Mouse (Mus musculus): ENCODE measurements around the gene Iba57. TPM values are rescaled to one million over a fixed set of nuclear protein-coding genes. Genes with fewer than 3 reads are reported as not detected.
A peak's percentile ranks its signal among the peaks of the same experiment; 100 is the strongest.

The Iba57 gene
- polyA plus RNA-seq, 1 experiment from 2014 or later: 7.1 TPM

DNA sequence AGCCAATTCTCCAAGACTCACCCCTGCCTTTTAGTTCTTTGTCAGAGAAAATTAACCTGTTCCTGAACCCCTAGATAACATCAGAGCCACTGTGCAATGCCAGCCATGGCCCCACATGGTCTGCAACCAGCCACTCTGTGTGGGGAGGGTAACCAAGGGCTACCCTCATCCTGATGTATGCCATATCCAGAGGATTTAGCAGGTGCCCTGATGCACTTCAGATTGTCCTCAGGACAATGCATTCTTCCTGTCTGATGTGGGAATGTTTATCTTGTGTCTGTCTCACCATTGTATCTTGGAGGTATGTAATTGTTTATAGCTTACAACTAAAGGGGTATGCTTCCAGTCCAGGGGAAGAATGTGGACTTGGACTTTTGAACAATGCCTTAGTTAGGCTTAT, 32.7 kb upstream of the Iba57 start:
- Histone ChIP-seq H3K4me1 (peaks cover 3% of the 10 kb centered on the region), H3K4me2 (replicated peaks) (no peak overlapping the region), H3K9me3 (no peaks in the 10 kb centered on the region), H3K9ac (replicated peaks) (no peak overlapping the region), H3K4me3 (no peak overlapping the region), H3K27ac (replicated peaks) (no peak overlapping the region), H3K27me3 (no peaks in the 10 kb centered on the region), H3K36me3 (no peaks in the 10 kb centered on the region)
- ATAC-seq (replicated peaks): no peak

DNA sequence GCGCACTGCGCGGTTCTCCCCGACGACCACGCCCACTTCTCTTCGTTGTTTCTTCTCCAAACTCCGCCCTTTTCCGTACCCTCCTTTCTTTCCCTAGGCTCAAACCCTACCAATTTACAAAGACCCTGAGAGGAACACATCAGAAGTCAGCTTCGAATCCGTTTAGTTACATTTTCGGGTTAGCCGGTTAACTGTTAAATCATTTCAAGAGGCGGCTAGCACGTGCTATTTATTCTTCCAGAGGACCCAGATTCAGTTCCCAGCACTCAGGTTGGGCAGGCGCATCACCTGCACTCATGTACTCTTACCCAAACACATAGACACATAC, 28.5 kb upstream of the Iba57 start, which contains the start of gene Guk1:
Gene Guk1, minus strand, starts transcription at position 154 of the 328 bp plus-strand sequence.
- 6% methylated on average over 16 of the region's 16 CpGs for WGBS
- ATAC-seq (replicated peaks): peak; percentile 26

DNA sequence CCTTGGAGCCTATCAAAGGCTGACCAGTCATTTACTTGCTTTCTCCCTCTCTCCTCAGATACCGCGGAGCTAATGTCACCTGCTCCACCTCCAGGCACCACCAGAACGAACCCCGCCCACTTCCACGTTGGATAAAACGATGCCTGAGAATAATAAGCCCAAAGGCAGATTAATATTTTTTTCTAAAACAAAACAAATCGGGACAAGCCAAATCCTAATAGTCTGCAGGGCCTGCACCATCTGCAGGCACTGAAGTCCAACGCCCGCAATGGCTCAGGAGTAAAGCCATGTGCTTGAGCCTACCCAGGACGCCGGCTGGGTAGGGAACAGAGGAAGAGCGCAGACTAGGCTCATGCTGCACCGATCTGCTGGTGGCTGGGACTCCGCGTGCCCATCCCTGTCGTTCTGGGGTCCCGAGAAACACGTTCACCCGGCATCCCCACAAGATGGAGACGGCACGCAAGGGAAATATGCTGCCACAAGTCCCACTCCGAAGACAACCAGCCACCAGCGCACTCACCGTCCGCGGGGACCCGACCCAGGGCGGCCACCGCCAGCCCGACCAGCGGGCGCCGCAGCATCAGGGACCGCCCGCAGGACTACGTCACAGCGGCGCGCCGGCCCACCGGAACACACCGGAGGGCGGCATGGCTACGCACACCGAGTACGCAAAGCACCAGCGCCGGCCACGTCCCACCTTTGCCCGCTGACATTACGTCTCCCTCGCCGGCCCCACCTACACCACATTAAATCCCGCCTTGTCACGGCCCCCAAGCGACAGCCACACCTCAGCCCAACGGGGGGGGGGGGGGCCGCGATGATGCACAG, 27.9 kb upstream of the Iba57 start:
- under 1% methylated on average over 59 of the region's 59 CpGs for WGBS
- Histone ChIP-seq H3K9ac (replicated peaks) (peak overlapping the region; percentile 63), H3K36me3 (peaks cover 3% of the 10 kb centered on the region; the same call in 1 of the 2 replicates), H3K4me1 (peaks cover 17% of the 10 kb centered on the region), H3K27ac (replicated peaks) (peak overlapping the region; percentile 89), H3K9me3 (no peaks in the 10 kb centered on the region), H3K4me3 (peak overlapping the region; percentile 51), H3K27me3 (no peaks in the 10 kb centered on the region), H3K4me2 (replicated peaks) (peak overlapping the region; percentile 63)
- peak; percentile 96 for ATAC-seq (replicated peaks)

More for the DNA sequence above, 28.5 kb upstream of the Iba57 start, which contains the start of gene Guk1:
- Histone ChIP-seq H3K9me3 (no peaks in the 10 kb centered on the region), H3K4me3 (peak within 1 kb of the TSS; percentile 51), H3K36me3 (no peaks in the 10 kb centered on the region), H3K27ac (replicated peaks) (peak within 1 kb of the TSS; percentile 89), H3K4me1 (peaks cover 17% of the 10 kb centered on the region), H3K9ac (replicated peaks) (peak within 1 kb of the TSS; percentile 63), H3K27me3 (no peaks in the 10 kb centered on the region), H3K4me2 (replicated peaks) (peak within 1 kb of the TSS; percentile 63)

DNA sequence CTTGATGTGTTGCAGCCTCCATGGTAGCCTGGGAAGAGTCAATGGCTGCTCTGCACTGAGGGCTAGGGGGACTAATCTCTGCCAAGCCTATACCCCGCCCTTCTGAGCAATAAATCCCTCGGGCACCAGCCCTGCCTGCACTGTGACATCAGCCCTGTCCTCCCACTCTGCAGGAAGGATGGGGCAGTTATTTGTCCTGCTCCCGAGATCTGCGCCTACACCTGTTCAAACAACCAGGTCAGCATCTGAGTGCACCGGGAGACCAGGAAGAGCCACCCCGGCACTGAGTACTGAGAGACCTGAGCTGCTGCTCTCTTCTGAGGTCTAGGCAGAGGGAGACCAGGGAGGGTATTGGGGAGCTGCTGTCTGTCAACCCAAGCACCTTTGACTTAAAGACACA, 24.2 kb upstream of the Iba57 start:
- H3K9me3 ChIP-seq: no peaks in the 10 kb centered on the region
- H3K9ac ChIP-seq (replicated peaks): no peak overlapping the region
- WGBS: 89% methylated on average over 6 of the region's 6 CpGs
- H3K27ac ChIP-seq (replicated peaks): no peak overlapping the region
- H3K4me3 ChIP-seq: no peak overlapping the region
- ATAC-seq (replicated peaks): no peak
- no peaks in the 10 kb centered on the region for H3K27me3 ChIP-seq
- H3K4me1 ChIP-seq: peaks cover 17% of the 10 kb centered on the region
- H3K36me3 ChIP-seq: peaks cover 24% of the 10 kb centered on the region
- no peak overlapping the region for H3K4me2 ChIP-seq (replicated peaks)

DNA sequence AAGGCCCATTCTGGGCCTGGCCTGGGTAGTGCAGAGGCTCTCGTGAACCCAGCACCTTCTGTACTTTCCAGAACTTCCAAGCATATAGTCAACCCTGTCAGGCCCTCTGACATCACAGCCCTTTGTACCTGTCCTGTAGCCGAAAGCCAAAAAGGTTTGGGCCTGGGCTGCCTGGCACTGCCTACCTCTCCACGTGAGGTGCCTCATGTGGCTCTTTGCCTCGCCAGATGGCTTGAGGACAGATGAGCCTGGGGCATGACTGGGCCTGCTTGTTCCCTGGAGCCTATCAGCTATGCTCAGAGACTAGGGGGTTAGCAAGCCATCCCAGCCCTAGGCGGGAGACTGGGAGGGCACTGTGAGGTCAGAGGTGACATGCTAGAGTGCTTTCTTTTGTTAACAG, 22.0 kb upstream of the Iba57 start:
- peaks cover 12% of the 10 kb centered on the region for H3K4me1 ChIP-seq
- H3K4me2 ChIP-seq (replicated peaks): no peak overlapping the region
- no peak for ATAC-seq (replicated peaks)
- no peak overlapping the region for H3K9ac ChIP-seq (replicated peaks)
- WGBS: 87% methylated on average over 5 of the region's 5 CpGs
- H3K27me3 ChIP-seq: no peaks in the 10 kb centered on the region
- no peaks in the 10 kb centered on the region for H3K9me3 ChIP-seq
- H3K4me3 ChIP-seq: no peak overlapping the region
- peaks cover 24% of the 10 kb centered on the region for H3K36me3 ChIP-seq
- H3K27ac ChIP-seq (replicated peaks): no peak overlapping the region

DNA sequence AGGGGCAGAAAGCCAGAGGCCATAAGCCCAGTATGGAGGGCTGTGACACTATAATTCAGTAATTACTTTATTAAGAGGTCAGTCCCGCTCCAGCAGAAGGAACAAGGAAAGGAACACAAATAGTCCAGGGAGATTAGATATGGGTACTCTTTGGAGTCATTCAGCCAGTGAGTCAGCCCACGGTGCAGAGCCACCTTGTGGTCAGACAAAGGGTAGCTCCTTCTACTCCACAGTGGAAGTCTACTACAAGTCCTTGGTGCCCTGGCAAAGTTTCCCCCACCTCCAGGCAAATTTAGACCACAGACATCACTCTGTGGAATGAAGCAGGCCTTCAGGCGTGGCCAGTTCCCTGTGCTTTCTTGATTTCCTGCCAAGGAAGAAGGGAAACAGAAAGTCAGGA, 20.3 kb upstream of the Iba57 start:
- H3K9me3 ChIP-seq: no peaks in the 10 kb centered on the region
- WGBS: 31% methylated on average over 3 of the region's 3 CpGs

DNA sequence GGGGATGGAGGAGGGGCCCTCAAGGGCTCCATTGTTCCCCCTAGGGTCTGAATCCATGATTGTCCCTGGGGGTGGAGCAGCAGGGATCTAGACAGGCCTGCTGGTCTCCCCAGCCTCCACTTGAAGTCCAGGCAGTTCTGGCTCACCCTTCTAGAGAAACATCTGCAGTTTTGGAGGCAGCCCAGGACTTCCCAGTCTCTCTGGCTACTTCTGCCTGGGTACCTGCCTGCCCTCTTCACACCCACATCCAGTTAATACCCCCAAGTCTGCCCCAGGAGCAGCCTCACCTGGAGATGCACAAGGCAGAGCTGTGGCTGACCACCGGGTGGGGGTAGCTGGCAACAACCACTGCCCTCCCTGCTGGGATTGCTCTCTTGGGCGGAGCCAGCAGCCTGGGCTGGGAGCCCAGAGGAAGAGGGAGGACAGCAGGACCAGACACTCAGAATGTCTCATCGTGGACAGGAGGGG, 19.4 kb upstream of the Iba57 start, which contains the start of gene Gjc2:
Gene Gjc2, minus strand, starts transcription at position 350 of the 468 bp plus-strand sequence.
- no peak for ATAC-seq (replicated peaks)
- Histone ChIP-seq H3K27ac (replicated peaks) (no peak within 1 kb of the TSS), H3K9me3 (no peaks in the 10 kb centered on the region), H3K9ac (replicated peaks) (no peak within 1 kb of the TSS), H3K4me2 (replicated peaks) (no peak within 1 kb of the TSS), H3K36me3 (peaks cover 24% of the 10 kb centered on the region), H3K27me3 (peaks cover 17% of the 10 kb centered on the region), H3K4me1 (no peaks in the 10 kb centered on the region), H3K4me3 (no peak within 1 kb of the TSS)
- 26% methylated on average over 3 of the region's 3 CpGs for WGBS

More for the DNA sequence above, 20.3 kb upstream of the Iba57 start:
- no peak overlapping the region for H3K4me3 ChIP-seq
- no peak overlapping the region for H3K9ac ChIP-seq (replicated peaks)
- ATAC-seq (replicated peaks): no peak
- H3K36me3 ChIP-seq: peaks cover 24% of the 10 kb centered on the region
- no peak overlapping the region for H3K4me2 ChIP-seq (replicated peaks)
- H3K27ac ChIP-seq (replicated peaks): no peak overlapping the region
- peaks cover 8% of the 10 kb centered on the region; the same call in 1 of the 2 replicates for H3K27me3 ChIP-seq
- no peaks in the 10 kb centered on the region for H3K4me1 ChIP-seq

DNA sequence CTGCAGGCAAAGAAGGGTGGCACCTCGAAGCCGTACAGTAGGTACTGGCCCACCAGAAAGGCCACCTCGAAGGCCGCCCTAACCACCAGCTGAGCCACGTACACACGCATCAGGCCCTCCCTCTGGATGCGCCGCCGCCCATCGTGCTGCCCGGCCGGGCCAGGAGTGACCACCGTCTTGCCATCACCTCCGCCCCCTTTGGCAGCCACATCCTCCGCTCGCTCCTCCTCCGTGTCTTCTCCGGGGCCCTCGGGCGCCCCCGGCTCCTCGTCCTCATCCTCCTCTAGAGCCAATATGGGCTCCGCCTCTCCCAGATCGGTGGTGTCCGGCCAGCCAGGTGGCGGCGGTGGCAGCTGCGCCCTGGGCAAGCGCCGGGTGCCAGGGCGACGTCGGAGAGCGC, 13.4 kb upstream of the Iba57 start:
- Histone ChIP-seq H3K9ac (replicated peaks) (no peak overlapping the region), H3K4me2 (replicated peaks) (no peak overlapping the region), H3K27me3 (peaks cover 55% of the 10 kb centered on the region), H3K36me3 (no peaks in the 10 kb centered on the region), H3K27ac (replicated peaks) (no peak overlapping the region), H3K9me3 (no peaks in the 10 kb centered on the region), H3K4me3 (no peak overlapping the region), H3K4me1 (0 out of 2 replicates have a peak, but pooled peaks cover 4% of the 10 kb centered on the region)
- WGBS: 7% methylated on average over 34 of the region's 34 CpGs
- no peak for ATAC-seq (replicated peaks)

DNA sequence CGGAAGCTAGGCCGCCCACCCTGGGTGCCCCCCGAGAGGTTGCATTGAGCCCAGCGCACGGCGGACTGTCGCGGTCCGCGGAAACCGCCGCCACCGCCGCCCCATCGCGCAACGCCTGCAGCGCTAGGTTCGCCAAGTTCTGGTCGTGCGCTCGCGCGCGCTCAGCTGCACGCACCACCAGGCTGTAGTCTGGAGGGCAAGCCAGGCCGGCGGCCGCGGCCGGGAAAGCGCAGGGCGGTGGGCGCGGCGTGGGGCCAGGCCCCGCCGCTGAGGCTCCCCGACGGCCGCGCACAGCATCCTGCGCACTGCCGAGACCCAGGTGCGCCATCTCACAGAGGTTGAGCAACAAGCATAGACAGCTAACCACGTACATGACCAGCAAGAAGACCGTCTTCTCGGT, 12.9 kb upstream of the Iba57 start:
- no peak overlapping the region for H3K4me2 ChIP-seq (replicated peaks)

DNA sequence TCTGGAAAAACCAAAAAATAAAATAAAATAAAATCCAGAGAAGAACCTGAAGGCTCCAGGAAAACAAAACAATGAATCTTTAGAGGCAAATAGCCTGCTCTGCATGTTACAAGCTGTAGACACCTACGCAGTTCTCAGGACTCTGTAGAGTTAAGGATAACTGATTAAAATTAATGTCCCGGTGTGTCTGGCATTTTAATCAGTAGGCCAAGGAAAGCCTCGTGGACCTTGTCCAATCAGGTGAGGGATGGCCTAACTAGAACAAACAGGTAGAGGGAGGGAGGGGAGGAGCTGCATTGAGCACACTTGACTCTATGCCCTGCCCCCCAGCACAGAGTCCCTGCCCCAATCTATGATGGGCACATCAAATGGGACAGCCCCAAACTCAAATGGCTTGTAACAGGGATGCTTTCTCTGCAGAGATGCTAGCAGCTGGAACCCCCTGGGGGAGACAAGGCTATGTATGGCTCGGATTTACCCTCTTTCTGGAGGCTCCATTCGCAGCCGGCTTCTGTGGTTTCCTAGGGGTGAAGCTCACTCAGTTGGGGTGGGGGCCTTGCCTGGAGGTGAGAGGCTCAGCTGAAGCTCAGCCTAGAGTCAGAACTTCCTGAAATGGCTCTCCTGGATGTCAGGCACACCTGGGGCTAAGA, 10.8 kb upstream of the Iba57 start:
- Histone ChIP-seq H3K4me2 (replicated peaks) (no peak overlapping the region), H3K27me3 (peaks cover 49% of the 10 kb centered on the region), H3K4me1 (0 out of 2 replicates have a peak, but pooled peaks cover 4% of the 10 kb centered on the region), H3K9me3 (no peaks in the 10 kb centered on the region), H3K36me3 (no peaks in the 10 kb centered on the region), H3K9ac (replicated peaks) (no peak overlapping the region), H3K4me3 (no peak overlapping the region), H3K27ac (replicated peaks) (no peak overlapping the region)
- WGBS: 56% methylated on average over 6 of the region's 6 CpGs
- ATAC-seq (replicated peaks): no peak

More for the DNA sequence above, 12.9 kb upstream of the Iba57 start:
- no peak overlapping the region for H3K4me3 ChIP-seq
- H3K9me3 ChIP-seq: no peaks in the 10 kb centered on the region
- no peak for ATAC-seq (replicated peaks)
- peaks cover 55% of the 10 kb centered on the region for H3K27me3 ChIP-seq
- no peak overlapping the region for H3K9ac ChIP-seq (replicated peaks)
- WGBS: 3% methylated on average over 48 of the region's 48 CpGs
- H3K36me3 ChIP-seq: no peaks in the 10 kb centered on the region
- H3K27ac ChIP-seq (replicated peaks): no peak overlapping the region
- H3K4me1 ChIP-seq: 0 out of 2 replicates have a peak, but pooled peaks cover 4% of the 10 kb centered on the region

DNA sequence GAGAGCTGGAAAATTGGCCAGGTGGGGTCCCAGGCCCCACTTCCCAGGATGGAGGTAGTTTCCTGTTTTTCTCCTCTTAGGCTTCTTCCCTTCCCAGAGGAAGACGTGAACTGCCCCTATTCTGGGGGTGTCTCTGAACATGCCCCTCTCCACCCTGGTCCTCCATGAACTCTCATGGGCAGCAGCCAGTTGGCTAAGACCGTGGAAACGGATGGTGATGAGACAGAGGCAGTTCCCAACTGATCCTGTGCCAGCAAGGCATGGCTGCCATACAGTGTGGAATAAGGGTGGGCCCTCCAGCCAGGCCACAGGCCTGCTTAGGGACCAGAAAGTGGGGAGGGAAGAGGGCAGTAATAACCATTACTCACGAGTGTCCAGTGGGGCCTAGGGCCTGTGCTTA, 7.0 kb upstream of the Iba57 start:
- Histone ChIP-seq H3K9me3 (no peaks in the 10 kb centered on the region), H3K4me1 (no peaks in the 10 kb centered on the region), H3K27ac (replicated peaks) (no peak overlapping the region), H3K9ac (replicated peaks) (no peak overlapping the region), H3K4me3 (no peak overlapping the region), H3K36me3 (no peaks in the 10 kb centered on the region), H3K4me2 (replicated peaks) (no peak overlapping the region), H3K27me3 (peaks cover 15% of the 10 kb centered on the region)
- 63% methylated on average over 4 of the region's 4 CpGs for WGBS
- ATAC-seq (replicated peaks): no peak

DNA sequence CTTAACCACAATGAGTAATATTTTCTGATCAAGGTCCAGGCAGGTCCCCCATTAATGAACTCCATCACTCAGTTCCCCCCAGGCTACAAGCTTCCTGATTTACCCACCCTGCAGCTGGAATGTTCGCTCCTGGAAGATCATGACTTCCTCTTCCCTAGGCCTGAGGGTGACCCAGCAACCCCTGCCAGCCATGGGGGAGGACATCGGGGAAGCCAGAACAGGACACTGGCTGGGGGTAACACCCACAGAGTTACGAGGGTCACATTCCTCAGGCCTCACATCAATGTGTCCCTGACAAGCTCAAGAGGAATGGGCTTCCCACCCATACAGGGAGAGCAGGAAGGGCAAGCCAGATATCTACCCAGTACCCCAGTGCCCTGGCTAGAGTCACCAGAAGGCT, 6.3 kb upstream of the Iba57 start:
- Histone ChIP-seq H3K27me3 (peaks cover 7% of the 10 kb centered on the region), H3K27ac (replicated peaks) (no peak overlapping the region), H3K36me3 (no peaks in the 10 kb centered on the region), H3K4me3 (no peak overlapping the region), H3K9me3 (no peaks in the 10 kb centered on the region), H3K9ac (replicated peaks) (no peak overlapping the region), H3K4me1 (no peaks in the 10 kb centered on the region), H3K4me2 (replicated peaks) (no peak overlapping the region)
- ATAC-seq (replicated peaks): no peak
- WGBS: 78% methylated on average over 3 of the region's 3 CpGs

All from forebrain, embryonic 15.5 days (tissue).